Mouse (Mus musculus): ENCODE results near the gene Tfap4. TPM values are rescaled to one million over a fixed set of nuclear protein-coding genes. Genes with fewer than 3 reads are reported as not detected.

Tfap4 gene
- polyA plus RNA-seq, 2 experiments, result 19.6 to 29.9 TPM

DNA sequence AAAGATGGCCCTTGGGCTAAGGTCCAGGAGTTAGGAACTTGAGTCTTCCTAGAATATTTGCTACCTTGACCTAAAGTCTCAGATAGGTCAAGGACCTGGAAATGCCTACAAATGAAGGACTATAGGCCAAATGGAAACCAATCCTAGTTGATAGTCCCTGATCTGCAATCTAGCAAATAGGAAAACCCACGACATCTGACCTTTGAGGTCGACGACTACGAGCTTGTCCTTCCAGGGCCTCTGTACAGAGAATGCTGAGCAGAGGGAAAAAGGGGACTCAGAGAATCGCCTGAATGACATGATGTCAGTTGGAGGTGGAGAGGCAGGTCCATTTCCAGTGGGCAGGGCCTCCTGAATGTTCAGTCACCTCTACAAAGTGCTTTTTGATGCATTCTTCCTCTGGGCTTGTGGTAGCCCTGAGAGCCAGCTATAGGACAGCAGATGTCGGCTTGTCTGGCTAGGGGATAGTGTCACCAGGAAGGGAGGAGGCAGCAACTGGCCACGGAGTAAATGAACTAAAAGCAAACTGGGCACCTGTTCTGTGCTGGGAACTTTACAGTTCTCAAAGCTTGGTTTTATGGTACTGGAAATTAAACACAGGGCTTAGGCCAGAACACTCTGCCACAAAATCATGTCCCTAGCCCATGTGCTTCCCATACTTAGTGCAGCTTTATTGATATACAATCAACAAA is 36.2 kb downstream of the Tfap4 start:
- Histone ChIP-seq H3K9me3 (ENCODE audit: control insufficient read depth, low read length) (no peaks in the 10 kb centered on the region), H3K4me3 (replicated peaks; ENCODE audit: low read length) (no peak overlapping the region), H3K27me3 (ENCODE audit: control insufficient read depth, insufficient read depth, low read length) (no peaks in the 10 kb centered on the region), H3K4me2 (replicated peaks; ENCODE audit: low read depth, low read length, severe bottlenecking) (no peak overlapping the region), H3K36me3 (ENCODE audit: control insufficient read depth, insufficient read depth, low read length) (no peaks in the 10 kb centered on the region), H3K27ac (replicated peaks; ENCODE audit: low read depth, low read length) (no peak overlapping the region), H3K9ac (ENCODE audit: low read depth, low read length, severe bottlenecking) (no peak overlapping the region), H3K4me1 (ENCODE audit: control insufficient read depth, insufficient read depth, low read length) (peaks cover 6% of the 10 kb centered on the region)
- DNase-seq (ENCODE audit: low spot score) (no peak), ATAC-seq (ENCODE audit: low FRiP score, low read depth) (no peak)
- WGBS, result 71% methylated on average over 7 of the region's 7 CpGs
- no peak for TF ChIP-seq POLR2A (IDR thresholded peaks at IDR 0.05; ENCODE audit: borderline replicate concordance, extremely low read depth, insufficient read depth, insufficient read length)

DNA sequence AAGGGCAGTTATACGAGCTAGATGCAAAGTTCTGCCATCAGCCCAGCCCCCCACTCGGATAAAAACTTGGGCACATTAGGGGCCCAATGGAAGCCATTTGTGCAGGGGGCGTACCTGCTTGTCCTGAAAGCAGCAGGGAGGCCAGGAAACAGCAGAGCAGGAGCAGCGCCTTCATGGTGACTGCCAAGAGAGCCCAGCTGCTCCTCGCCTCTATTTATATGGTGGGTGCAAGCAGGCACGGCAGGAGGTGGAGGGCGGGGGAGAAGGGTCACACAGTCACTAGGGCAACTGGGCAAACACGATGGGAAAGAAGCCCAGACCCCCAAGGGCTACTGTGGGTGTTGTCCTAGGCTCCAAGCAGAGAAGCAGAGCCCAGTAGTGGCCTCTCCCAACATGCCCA is 36.8 kb downstream of the Tfap4 start:
- Histone ChIP-seq H3K4me1 (ENCODE audit: control insufficient read depth, insufficient read depth, low read length) (peaks cover 6% of the 10 kb centered on the region), H3K9me3 (ENCODE audit: control insufficient read depth, low read length) (no peaks in the 10 kb centered on the region), H3K4me2 (replicated peaks; ENCODE audit: low read depth, low read length, severe bottlenecking) (no peak overlapping the region), H3K27me3 (ENCODE audit: control insufficient read depth, insufficient read depth, low read length) (no peaks in the 10 kb centered on the region), H3K27ac (replicated peaks; ENCODE audit: low read depth, low read length) (0 out of 2 replicates have a peak overlapping the region, but pooled peaks have one; percentile 8), H3K9ac (ENCODE audit: low read depth, low read length, severe bottlenecking) (no peak overlapping the region), H3K36me3 (ENCODE audit: control insufficient read depth, insufficient read depth, low read length) (no peaks in the 10 kb centered on the region), H3K4me3 (replicated peaks; ENCODE audit: low read length) (no peak overlapping the region)
- no peak for DNase-seq (ENCODE audit: low spot score)
- 45% methylated on average over 8 of the region's 8 CpGs for WGBS
- ATAC-seq (ENCODE audit: low FRiP score, low read depth), result no peak
- TF ChIP-seq POLR2A (IDR thresholded peaks at IDR 0.05; ENCODE audit: borderline replicate concordance, extremely low read depth, insufficient read depth, insufficient read length), result no peak

DNA sequence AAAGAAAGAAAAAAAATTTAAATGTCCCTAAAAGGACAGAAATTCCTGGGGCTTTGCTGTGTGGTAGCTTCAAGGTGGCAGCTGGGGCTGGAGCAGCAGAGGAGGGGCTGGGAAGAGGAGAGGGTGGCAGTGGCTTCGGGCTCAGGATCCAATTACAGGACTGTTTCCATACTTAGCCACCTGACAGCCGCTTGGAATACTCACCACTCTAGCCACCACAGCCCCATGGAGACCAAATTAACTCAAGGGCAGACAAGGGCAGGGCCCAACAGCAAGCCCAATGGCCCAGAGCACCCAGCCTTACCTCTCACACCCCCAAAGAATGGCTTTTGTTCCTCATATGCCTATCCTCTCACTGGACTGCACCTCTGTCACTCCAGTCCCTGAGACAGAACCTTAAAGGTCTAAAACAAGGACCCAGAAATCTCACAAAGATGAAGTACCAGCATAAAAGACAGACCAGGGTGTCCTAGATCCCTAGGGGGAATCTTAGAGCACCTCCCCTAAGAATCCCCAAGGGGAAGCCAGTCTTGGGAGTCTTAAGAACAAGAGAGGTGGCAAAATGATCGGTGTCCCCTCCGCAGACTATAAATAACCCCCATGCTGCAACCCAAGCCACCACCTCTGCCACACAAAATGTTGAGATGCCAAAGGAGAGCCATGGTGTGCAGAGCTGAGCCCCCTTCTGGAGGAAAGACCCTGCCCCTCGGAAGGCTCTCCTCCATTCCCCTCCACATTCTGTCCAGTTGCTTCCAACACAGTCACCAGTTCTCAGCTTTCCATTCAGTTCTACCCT is 37.7 kb downstream of the Tfap4 start:
- Histone ChIP-seq H3K4me2 (replicated peaks; ENCODE audit: low read depth, low read length, severe bottlenecking) (no peak overlapping the region), H3K27ac (replicated peaks; ENCODE audit: low read depth, low read length) (0 out of 2 replicates have a peak overlapping the region, but pooled peaks have one; percentile 5), H3K9me3 (ENCODE audit: control insufficient read depth, low read length) (no peaks in the 10 kb centered on the region), H3K4me3 (replicated peaks; ENCODE audit: low read length) (no peak overlapping the region), H3K36me3 (ENCODE audit: control insufficient read depth, insufficient read depth, low read length) (no peaks in the 10 kb centered on the region), H3K4me1 (ENCODE audit: control insufficient read depth, insufficient read depth, low read length) (peaks cover 6% of the 10 kb centered on the region), H3K9ac (ENCODE audit: low read depth, low read length, severe bottlenecking) (no peak overlapping the region), H3K27me3 (ENCODE audit: control insufficient read depth, insufficient read depth, low read length) (no peaks in the 10 kb centered on the region)
- TF ChIP-seq POLR2A (IDR thresholded peaks at IDR 0.05; ENCODE audit: borderline replicate concordance, extremely low read depth, insufficient read depth, insufficient read length), result no peak
- ATAC-seq (ENCODE audit: low FRiP score, low read depth), result peak; percentile 78
- WGBS, result 48% methylated on average over 5 of the region's 5 CpGs
- peak; percentile 50 for DNase-seq (ENCODE audit: low spot score)

DNA sequence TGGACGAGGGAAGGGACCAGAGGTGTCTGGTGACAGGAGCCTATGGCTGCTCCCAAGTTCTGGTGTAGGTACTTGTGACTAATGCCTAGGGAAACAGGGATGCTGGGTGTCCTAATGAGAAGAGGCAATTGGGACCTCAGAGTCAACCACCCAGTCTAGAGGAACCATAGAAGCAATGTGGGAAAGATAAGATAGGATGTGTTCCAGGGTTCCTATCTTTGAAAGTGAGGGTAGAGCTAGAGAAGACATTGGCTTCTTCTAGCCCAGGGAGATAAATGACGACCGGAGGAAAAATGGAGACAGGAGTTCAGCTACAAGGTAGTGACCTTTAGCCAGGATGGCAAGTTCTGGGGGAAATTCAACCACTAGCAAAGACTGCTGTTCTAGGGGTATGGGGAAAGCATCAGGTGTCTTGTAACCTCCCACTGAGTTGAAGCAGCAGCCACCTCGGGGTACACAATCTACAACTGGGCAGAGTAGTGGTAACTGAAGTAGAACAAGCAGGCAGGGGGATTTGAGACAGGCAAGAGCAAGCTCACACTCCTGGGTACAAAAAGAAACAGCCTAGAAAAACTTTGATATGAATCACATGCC is 38.5 kb downstream of the Tfap4 start:
- no peaks in the 10 kb centered on the region for H3K27me3 ChIP-seq (ENCODE audit: control insufficient read depth, insufficient read depth, low read length)
- TF ChIP-seq POLR2A (IDR thresholded peaks at IDR 0.05; ENCODE audit: borderline replicate concordance, extremely low read depth, insufficient read depth, insufficient read length), result no peak
- H3K27ac ChIP-seq (replicated peaks; ENCODE audit: low read depth, low read length), result no peak overlapping the region; the same call in 1 of the 2 replicates
- WGBS, result 63% methylated on average over 4 of the region's 4 CpGs
- no peaks in the 10 kb centered on the region for H3K9me3 ChIP-seq (ENCODE audit: control insufficient read depth, low read length)
- H3K36me3 ChIP-seq (ENCODE audit: control insufficient read depth, insufficient read depth, low read length), result no peaks in the 10 kb centered on the region
- H3K4me3 ChIP-seq (replicated peaks; ENCODE audit: low read length), result no peak overlapping the region; the same call in 1 of the 2 replicates
- H3K4me1 ChIP-seq (ENCODE audit: control insufficient read depth, insufficient read depth, low read length), result peaks cover 6% of the 10 kb centered on the region
- DNase-seq (ENCODE audit: low spot score) (no peak), ATAC-seq (ENCODE audit: low FRiP score, low read depth) (0 out of 2 replicates have a peak, but pooled peaks have one; percentile 23)
- H3K4me2 ChIP-seq (replicated peaks; ENCODE audit: low read depth, low read length, severe bottlenecking), result no peak overlapping the region
- H3K9ac ChIP-seq (ENCODE audit: low read depth, low read length, severe bottlenecking), result peak overlapping the region; percentile 36; the same call in 1 of the 2 replicates

DNA sequence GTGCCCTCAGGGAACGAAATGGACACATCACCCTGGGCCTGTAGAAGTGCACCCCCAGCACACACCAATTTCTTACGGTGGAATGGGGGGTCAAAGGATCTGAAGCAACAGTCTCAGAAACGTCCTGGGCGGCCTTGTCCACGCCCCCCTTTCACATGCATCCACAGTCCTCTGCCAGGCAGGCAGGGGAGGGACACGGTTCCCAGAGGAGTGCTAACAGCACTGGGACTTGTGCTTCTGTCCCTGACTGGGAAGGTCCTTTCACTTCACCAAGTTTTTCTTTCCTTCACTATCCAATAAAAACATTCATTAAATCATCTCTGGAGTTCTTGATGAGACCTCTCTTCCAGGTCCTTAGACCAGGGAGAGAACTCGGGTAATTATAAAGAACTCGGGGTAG is 39.0 kb downstream of the Tfap4 start:
- Histone ChIP-seq H3K27me3 (ENCODE audit: control insufficient read depth, insufficient read depth, low read length) (no peaks in the 10 kb centered on the region), H3K4me3 (replicated peaks; ENCODE audit: low read length) (no peak overlapping the region), H3K27ac (replicated peaks; ENCODE audit: low read depth, low read length) (no peak overlapping the region), H3K9ac (ENCODE audit: low read depth, low read length, severe bottlenecking) (no peak overlapping the region), H3K4me1 (ENCODE audit: control insufficient read depth, insufficient read depth, low read length) (peaks cover 6% of the 10 kb centered on the region), H3K36me3 (ENCODE audit: control insufficient read depth, insufficient read depth, low read length) (no peaks in the 10 kb centered on the region), H3K9me3 (ENCODE audit: control insufficient read depth, low read length) (no peaks in the 10 kb centered on the region), H3K4me2 (replicated peaks; ENCODE audit: low read depth, low read length, severe bottlenecking) (no peak overlapping the region)
- WGBS, result 62% methylated on average over 8 of the region's 8 CpGs
- ATAC-seq (ENCODE audit: low FRiP score, low read depth) (no peak), DNase-seq (ENCODE audit: low spot score) (no peak)
- TF ChIP-seq POLR2A (IDR thresholded peaks at IDR 0.05; ENCODE audit: borderline replicate concordance, extremely low read depth, insufficient read depth, insufficient read length), result no peak

All from limb, embryonic 14.5 days (tissue).